Mouse (Mus musculus) cerebral cortex, adult 2 months (tissue): ENCODE data around the gene Dusp11.

Source experiments
- WGBS: fragments of 180-500 bp; shearing (Covaris S2); methylation state at CpG from one replicate; pipeline ENCODE4 v1.1.7; 2018; 5-methylcytosine and 5-hydroxymethylcytosine counted together

Dusp11 gene

DNA sequence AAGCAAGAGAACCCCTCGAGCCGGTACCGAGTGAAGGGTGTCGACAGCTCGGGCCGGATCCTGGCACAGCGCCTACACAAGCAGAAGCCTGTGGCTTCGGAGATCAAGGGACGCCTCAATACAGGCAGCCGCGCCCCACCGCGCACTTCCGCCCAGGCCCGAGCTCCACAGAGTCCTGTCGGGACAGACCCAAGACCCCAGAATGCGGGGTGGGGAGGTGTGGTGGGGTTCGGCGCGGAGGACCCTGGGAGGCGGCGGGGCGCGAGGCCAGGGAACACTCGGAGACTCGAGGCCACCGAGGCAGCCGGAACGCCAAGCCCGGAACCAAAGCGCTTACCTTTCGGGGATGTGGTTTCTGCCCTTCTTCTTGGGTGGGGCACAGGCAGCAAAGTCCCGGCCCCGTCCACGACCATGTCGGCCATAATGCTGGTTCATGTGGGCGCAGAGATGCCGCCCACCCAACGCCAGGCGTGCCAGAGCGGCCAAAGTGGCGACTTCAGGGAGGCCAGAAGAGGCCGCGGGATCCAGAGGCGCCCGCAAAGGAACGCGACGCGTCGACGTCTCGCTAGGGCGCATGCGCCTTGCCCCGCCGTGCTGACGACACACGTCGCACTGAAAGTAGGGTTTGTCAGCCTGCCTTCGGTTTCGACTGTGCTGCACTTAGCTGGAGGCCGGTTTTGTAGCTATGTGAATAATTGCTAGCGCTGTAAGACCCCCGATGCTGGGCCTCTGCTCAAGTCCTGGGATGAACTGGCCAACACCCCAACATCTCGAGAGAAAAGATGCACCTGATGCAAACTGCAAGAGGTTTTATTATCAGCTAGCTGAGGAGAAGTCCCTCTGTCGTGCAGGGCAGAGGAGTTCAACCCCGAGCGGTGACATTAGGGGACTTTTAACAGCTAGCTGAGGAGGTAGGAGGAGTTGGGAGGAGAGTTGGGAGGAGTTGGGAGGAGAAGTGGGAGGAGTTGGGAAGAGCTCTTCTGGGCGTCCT is at the start of gene Dusp11:
TSS of gene Dusp11 (minus strand) at position 567 of the 991 bp plus-strand sequence.
- under 1% methylated on average over 70 of the region's 70 CpGs for WGBS

DNA sequence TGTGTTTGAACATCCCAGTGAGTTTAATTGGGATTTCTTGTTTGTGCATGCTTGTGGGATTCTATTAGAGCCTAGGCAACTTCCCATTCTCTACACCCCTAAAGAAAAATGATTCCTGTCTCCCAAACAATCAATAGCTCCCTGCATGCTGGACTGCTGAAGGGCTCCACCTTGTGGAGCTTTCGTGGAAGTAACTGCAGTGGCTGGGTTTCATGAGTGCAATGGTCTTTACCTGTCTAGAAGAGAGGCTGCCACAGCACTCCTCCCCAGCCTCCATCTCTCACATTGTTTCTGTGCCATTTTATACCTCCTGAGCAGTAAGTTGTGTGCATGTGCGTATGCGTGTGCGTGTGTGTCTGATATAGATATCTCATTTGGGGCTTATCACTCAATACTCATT is 48.5 kb upstream of the Dusp11 start:
- 37% methylated on average over 4 of the region's 4 CpGs for WGBS

DNA sequence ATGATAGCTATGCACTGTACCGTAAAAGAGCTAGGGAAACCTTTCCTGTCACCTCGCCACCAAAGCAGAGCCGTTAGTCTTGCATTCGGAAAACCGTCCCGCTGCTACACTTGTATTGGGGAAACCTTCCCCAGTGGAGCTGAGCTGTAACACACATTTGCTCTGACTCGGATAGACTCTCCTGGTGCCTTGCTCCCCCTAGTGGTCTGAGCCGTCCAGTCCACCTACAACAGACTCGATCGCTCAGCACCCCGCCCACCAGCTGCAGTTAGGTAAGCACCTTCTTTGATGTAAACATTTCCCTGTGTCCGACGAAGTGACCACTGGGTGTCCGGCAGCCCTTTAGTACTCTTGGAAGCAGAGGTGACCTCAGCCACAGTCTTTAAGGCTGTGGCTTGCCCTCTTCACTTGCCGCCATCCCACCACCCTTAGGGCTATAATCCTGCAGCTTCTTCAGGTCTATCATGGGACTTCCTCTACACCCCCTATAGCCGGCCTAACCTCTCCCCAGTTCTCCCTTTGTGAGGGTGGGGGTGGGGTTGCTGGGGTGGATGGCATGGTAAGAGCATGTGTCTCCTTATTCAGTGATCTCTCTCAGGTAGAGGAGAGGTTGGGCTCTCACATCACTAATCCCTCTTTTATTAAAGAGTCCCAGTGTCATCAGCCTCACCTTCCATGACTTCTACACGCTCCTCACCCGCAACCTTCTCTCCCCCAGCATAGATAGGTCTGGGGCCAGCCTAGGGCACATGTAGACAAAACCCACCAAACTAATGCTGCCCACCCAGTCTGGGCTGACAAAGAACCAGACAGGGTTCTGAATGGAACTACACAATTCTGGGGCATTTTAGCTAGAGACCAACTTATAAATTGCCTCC is 43.0 kb upstream of the Dusp11 start:
- WGBS: 12% methylated on average over 18 of the region's 18 CpGs

DNA sequence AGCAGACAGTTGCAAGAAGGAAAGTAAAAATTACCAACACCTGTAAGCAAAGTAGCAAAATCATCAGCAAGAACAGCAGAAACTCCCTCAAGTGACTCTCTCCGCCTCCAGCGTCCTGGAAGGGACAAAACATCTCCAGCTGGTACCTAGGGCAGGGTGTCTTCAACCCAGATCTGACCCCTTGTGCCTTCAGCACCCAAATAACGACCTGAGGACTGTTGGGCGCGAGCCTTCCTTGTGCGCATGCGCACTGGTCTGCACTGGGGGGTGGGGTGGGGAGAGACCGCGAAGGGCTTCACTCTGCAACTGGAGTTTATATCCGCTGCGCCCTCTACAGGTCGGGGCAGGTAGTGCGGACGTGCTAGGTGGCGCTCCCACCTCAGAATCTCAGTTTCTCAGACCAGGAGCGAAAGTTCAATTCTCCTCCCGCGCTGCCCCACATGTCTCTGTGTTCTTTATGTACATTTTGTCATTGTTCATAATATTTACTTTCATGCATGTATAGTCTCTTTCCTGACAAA is 42.0 kb upstream of the Dusp11 start:
- WGBS: 81% methylated on average over 18 of the region's 18 CpGs

DNA sequence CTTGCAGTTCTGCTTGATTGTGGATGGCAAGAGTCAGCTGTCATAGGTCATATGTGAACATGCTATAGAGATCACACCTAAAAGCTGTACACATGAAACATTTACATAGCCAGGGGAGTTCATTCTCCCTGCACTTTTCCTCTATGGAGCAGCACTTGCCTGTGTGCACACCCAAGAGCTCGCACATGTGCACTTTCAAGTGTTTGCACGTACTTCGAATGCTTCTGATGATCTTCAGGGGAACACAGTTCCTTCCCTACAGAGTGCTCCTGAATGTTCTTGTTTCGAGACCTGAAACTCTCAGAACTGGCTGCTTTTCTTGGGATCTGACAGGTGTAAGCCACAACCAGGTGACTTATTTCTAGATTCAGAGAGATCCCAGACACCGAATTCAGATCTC is 29.3 kb upstream of the Dusp11 start:
- WGBS: 92% methylated on average over 5 of the region's 5 CpGs

DNA sequence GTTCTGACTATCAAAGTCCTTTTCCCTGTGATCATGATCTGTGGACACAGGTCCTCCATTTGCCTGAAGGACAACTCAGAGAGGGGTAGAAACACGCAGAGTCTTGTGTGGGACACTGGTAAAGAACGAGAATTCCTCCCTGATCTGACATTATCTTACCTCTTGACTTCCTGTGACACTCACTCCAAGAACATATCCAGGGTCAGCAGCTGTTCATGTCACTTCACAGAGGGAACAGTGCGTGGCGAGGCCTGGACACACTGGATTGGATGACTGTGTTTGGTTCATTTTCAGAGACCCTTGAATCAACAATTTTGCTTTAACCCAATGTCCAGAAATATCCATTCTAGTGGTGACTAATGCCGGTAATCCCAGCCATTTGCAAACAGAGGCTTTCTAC is 28.1 kb upstream of the Dusp11 start:
- 96% methylated on average over 5 of the region's 5 CpGs for WGBS

DNA sequence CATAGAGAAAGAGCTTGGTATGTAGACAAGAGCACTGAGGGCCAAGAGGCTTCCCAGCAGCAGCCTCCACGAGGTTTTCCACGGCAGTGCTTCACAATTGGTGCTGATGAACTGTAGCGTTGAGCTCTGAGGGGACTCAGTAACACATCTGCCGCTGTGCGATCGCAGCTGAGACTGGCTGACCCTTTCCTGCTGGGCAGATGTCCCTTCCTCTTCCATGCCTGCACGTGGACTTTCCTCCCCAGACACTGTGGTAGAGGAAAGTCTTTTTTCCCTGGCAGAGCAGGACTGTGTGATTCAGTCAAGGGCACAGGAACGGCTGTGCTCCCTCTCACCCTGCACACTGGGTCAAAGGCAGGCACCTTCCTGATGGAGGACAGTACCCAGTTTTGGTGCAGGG is 22.9 kb upstream of the Dusp11 start:
- WGBS: 80% methylated on average over 8 of the region's 8 CpGs

DNA sequence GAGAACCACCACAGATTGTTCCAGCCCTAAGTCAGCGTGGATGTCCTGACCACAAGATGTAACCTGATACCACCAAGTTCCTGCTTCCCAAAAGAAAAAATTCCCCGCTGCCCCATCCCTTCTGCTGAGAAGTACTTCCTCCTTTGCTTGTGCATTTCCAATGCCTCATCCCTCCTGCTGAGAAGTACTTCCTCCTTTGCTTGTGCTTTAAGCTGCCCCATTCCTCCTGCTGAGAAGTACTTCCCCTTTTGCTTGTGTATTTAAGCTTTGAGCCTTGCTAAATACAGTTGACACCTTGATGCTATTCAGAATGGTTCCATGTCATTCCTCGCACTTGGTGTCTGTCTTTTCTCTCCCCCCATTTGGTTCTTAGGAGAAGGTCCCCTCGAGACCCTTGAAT is 17.3 kb upstream of the Dusp11 start:
- WGBS: 88% methylated on average over 4 of the region's 4 CpGs

DNA sequence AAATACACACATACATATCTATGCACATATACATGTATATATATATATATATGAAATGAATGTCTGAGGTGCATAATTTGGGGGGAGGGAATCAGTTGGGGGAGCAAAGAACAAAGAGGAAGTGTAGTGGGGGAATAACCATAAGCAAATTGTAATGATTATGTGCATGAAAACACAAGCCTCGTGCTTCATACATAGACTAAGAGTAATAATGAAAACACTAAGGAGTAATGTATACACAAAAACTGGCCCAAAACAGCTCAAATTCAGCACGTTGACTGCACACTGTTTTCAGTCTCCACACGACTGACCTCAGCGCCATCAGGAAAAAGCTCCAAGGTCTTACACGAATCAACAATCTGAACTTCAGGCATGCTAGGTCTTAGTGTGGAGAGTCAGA is 14.8 kb upstream of the Dusp11 start:
- WGBS: 93% methylated on average over 5 of the region's 5 CpGs

DNA sequence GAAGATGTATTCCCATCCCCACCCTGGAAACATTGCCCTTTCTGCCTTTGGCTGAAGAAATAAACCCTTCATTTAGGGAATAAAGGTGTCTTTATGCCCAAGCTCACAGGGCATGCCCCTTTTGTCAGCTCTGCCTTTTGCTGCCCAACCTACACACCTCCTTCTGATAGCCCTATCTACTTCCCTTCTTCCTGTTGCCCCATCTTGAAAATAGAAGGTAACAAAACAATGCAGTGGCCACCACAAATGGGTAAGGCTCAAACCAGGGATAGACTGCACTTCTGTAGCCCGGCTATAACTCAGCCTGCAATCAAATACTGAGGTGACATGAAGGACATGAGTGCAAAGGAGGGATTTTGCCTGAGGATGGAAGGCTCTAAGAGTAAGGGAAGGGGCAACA is 14.3 kb upstream of the Dusp11 start:
- WGBS: 90% methylated on average over 1 of the region's 1 CpGs

DNA sequence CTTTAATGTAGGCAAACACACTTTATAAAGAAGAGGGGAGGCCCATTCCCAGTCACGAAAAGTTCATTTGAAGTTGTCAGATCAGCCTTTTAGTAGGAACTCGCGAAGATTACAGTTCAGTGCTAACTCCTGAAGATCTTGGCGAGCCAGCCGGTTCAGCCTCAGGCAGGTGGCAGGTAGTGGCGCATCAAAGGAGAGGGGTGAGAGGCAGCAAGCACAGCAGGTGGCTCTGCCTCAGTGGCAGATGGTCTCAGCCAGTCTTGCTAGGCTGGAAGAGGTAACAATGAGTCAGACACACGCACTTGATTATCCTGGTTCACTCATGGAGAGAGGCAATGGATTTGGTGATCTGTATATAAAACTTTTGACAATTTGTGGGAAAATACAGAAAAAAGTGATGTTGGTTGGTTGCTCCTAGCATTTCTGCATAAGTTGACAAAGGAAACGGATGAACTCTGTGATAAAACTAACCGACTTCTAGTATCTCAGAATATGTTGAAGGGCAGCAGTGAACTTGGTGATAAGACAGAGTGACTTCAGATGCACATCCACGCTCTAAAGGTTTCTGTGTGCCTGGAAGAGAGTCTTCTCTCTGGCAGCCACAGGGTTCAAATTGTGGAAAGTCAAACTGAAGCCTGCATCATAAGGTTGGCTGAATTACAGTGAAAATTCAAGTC is 13.6 kb upstream of the Dusp11 start:
- 75% methylated on average over 10 of the region's 10 CpGs for WGBS

DNA sequence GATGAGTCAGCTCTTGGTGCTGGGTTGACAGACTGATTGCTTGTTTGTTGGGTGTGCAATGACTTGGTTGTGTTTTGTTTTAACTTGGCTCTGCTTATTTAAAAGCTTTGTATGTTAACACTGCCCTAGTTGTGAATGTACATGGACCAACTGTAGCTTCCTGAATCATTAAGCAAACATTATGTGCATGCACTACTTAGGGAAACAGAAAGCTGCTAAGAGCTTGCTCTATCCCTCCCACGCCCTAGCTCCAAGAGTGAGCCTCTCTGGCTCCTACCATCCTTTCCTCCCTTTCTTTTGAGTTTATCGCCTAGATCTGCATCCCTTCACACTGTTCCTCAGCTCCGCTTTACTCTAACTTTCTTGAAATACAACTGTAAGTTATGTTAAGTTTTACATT is 11.9 kb upstream of the Dusp11 start:
- 52% methylated on average over 3 of the region's 3 CpGs for WGBS

DNA sequence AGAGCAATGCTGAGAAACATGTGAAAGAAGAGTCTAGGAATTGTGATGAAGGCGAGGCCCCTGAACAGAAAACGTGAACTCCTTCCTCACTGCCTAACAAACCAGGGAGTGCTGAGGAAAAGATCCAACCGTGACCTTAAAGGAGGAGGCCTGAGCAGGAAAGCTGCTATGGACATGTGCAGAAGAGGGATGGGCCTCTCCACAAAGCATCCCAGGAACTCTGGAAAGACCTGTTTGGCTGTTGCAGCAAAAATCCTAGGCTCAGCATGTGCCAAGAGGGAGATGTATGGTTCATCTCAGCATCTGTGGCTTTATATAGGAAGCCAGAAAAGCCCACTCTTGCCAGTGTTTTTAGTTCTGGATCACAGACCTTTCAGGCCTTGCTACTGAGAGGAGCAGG is 11.2 kb upstream of the Dusp11 start:
- WGBS: 73% methylated on average over 3 of the region's 3 CpGs

DNA sequence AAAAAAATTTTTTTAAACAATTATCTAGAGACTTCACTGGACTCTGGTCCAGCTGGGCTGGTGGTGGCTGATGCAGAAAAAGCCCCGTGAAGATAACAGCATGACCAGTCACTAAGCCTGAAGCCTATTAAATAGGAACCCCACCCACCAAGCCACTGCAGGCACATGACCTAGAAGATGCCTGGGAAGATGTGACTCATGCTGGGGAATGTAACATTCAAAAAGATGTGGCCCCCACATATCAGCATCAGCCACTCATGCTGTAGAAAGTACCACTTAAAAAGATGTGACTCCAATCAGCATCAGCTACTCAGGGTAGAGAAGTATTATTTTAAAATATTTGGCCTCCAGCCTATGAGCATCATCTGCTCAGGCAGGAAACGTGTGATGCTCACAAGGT is 8.4 kb upstream of the Dusp11 start:
- WGBS: 49% methylated on average over 2 of the region's 2 CpGs

DNA sequence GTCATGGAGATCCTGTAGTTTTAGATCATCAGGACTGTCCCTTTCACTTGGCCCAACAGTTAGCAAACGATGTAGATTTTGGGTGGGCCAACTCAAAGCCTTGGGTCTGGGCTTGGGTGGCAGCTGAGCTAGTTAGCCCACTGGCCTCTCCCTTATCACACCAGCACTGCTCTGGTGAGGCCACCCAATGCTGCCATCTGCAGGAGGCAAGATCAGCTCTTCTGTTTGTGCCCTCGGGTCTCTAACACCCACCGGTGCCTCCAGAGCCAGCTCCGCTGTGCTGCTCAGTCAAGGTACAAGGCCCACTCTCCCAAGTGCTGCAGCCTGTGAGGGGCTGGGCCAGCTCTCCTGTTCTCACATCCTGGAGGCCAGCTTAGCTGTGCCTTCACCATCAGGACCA is 5.2 kb upstream of the Dusp11 start:
- WGBS: 88% methylated on average over 4 of the region's 4 CpGs

DNA sequence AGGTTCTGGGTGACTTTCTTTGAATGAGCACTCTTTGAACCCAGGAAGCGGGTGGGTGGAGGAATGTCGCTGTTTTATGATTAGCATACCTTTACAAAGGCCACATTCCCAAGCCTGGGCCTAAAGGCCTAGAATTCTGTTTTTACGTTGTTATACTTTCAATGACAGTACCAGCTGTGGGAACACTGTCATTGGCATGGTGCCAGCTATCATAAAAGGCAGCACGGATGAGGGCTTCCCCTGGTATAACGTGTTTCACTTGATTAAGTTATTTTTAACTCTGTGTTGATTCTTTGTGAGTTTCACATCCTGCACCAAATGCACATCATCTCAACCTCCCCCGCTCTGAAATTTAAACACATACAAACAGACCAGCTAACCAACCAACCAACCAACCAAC is 4.6 kb upstream of the Dusp11 start:
- 54% methylated on average over 6 of the region's 6 CpGs for WGBS

DNA sequence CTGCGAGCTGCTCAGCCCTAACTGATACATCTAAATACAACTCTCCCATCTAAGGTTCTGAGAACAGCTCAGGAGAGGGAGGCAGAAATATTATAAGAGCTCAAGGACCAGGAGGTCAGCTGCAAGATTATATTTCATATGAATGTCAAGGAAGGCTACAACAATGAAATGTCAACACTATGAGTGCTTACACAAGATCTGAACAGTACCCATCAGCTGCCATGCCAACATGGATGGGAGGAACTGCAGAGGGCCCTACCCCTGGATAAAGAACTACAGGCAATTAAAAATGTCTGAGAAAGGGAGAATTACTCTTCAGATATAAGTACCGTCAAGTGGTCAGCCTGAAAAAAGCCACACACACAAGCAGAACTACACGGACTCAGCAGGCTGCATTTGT is 3.9 kb downstream of the Dusp11 start:
- 60% methylated on average over 3 of the region's 3 CpGs for WGBS

DNA sequence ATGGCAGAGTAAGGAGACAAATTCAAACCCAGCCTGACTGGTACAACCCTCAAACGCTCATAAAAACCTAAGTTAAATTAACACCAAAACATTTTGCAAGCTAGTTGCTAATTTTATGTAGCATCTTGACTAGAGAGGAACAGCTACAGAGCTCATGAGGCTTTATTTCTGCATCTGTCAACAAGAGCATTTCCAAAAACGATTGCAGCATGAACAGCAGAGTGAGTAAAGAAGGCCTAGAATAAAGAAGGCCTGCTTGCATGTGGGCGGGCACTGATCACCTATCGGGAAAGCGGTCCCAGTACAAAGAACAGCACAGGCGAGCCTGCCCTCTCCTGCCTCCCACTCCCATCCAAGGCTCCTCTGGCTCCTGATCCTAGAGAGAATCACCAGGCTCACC is 12.9 kb downstream of the Dusp11 start:
- WGBS: 55% methylated on average over 6 of the region's 6 CpGs

DNA sequence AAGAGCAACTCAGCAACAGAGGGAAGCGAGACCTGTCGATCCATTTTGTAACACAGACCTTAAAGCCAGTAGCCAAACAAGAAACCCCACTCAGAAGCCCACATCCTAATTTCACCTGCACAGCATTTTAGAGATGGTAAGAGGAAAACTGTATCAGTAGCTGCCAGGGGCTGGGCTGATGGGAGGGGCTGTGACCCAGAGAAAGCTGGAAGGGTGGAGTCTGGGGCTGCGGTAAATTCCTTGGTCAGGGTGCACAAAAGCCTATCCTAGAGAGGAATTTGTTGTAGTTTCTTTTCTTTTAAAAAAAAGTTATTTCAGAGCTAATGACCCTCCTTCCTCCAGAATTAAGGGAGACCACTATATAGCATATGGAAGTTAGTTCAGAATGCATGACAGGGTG is 19.0 kb downstream of the Dusp11 start:
- 92% methylated on average over 3 of the region's 3 CpGs for WGBS

DNA sequence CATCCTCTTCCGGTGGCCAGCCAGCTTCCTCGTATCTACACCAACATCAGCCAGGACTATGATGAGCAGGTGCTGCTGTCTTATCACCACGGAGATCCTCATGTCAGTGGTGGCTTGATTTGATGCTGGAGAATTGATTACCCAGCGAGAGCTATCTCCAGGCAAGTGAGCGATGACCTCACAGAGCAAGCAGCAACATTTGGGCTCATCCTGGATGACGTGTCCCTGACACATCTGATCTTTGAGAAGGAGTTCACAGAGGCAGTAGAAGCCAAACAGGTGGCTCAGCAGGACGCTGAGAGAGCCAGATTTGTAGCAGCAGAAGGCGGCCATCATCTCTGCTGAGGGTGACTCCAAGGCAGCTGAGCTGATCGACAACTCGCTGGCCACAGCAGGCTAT is 22.8 kb downstream of the Dusp11 start:
- WGBS: 84% methylated on average over 10 of the region's 10 CpGs

DNA sequence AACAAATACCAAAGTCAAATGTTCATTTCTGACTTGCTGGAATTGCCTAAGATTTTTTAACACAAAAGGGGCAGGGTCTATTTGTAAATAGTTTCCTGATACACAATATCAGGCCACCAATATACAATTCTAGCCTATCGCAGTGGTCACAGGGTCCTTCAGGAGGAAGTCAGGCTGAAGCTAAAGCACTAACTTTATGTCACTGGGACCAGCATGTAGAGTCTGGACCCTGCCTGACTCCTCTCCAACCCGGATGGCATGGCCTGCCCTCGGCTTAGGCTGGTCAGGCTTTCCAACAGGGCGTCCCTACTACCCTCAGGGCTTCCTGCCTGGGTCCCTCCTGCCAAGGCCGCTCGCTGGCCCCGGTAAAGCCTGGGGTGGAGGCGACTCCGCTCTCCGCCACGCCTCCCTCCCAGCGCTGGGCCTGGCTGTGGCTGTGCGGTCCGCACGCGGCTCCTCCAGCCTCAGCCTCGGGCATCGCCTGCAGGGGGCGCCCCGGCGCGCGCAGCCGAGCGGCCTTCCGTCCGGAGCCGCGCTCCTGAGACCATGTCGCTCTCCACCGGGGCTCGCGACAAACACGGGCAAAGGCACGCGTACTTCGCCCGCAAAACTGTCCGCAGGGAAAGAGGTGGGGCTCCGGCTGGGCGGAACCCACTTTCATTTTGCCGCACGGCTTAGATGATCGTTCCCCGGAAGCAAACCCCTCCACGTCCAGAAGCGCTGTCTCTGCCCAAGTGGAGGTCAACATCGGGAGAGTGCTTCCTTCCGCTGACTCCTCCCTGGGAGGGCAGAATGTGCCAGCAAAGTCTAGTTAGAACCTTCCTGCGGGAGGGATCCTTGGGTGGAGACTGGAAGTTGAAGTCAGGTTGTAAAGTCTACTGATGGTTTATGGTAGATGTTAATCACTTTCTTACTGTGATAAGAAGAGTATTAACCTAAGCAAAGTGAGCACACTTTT is 24.7 kb downstream of the Dusp11 start:
- 1% methylated on average over 50 of the region's 50 CpGs for WGBS
